Mouse (Mus musculus) neutrophil, adult 59 days (primary cell): ENCODE data around the gene Ubqlnl. TPM values are rescaled to one million over a fixed set of nuclear protein-coding genes. Genes with fewer than 3 reads are reported as not detected.

ENCODE experiments used
- total RNA-seq, 2 experiments: library from RNA; stranded (reverse); gene quantifications; 1 replicate in 1 of 2; 2 replicates in 1 of 2; pipeline ENCODE4 v1.2.4; 2023

Ubqlnl gene
- not detected for total RNA-seq

GRCm38 (mm10) chr7:104150456-104150855 lies at the start of gene Ubqlnl:
Gene Ubqlnl, minus strand, starts transcription at chr7:104150556.

GRCm38 (mm10) chr7:104195885-104196284 lies 45.5 kb upstream of the Ubqlnl start, which contains the start of gene Olfr649:
Gene Olfr649, minus strand, starts transcription at chr7:104195985.

GRCm38 (mm10) chr7:104183292-104183691 lies 32.9 kb upstream of the Ubqlnl start, which contains the start of gene Olfr648:
Gene Olfr648, minus strand, starts transcription at chr7:104183392.

GRCm38 (mm10) chr7:104143179-104143578 lies 7.2 kb downstream of the Ubqlnl start, which contains the start of gene Ubqln3:
Gene Ubqln3, minus strand, starts transcription at chr7:104143279.

GRCm38 (mm10) chr7:104137305-104137704 lies 13.1 kb downstream of the Ubqlnl start, which contains the start of gene Olfr643:
Gene Olfr643, minus strand, starts transcription at chr7:104137405.

GRCm38 (mm10) chr7:104129726-104130125 lies 20.6 kb downstream of the Ubqlnl start, which contains the start of gene Ubqln5:
Gene Ubqln5, minus strand, starts transcription at chr7:104129826.

GRCm38 (mm10) chr7:104104757-104104972 lies 45.7 kb downstream of the Ubqlnl start, which contains the start of gene Olfr646:
Gene Olfr646, plus strand, starts transcription at chr7:104104873.

Other genes with a start within 250 kb of the Ubqlnl start
- not detected for gene Olfr65, start 247.1 kb downstream of the Ubqlnl start, total RNA-seq
- gene Olfr631, start 221.7 kb downstream of the Ubqlnl start, total RNA-seq: not detected
- not detected for gene Olfr632, start 216.2 kb downstream of the Ubqlnl start, total RNA-seq
- not detected for gene Olfr633, start 206.1 kb downstream of the Ubqlnl start, total RNA-seq
- not detected for gene Olfr635, start 179.4 kb downstream of the Ubqlnl start, total RNA-seq
- not detected for gene Olfr638, start 151.8 kb downstream of the Ubqlnl start, total RNA-seq
- gene Olfr639, start 133.3 kb downstream of the Ubqlnl start, total RNA-seq: under 1 TPM in 1 of 2 experiments, not detected in 1; 0.13 TPM
- not detected for gene Olfr640, start 125.0 kb downstream of the Ubqlnl start, total RNA-seq
- gene Olfr641, start 115.1 kb downstream of the Ubqlnl start, total RNA-seq: not detected
- not detected for gene Olfr642, start 97.9 kb downstream of the Ubqlnl start, total RNA-seq
- gene 4930516K23Rik, start 89.1 kb downstream of the Ubqlnl start, total RNA-seq: not detected
- gene Olfr644, start 78.7 kb downstream of the Ubqlnl start, total RNA-seq: not detected
- gene Olfr645, start 65.1 kb downstream of the Ubqlnl start, total RNA-seq: not detected
- gene Olfr646, start 45.7 kb downstream of the Ubqlnl start, total RNA-seq: not detected
- not detected for gene Ubqln5, start 20.7 kb downstream of the Ubqlnl start, total RNA-seq
- gene Olfr643, start 13.2 kb downstream of the Ubqlnl start, total RNA-seq: not detected
- not detected for gene Ubqln3, start 7.3 kb downstream of the Ubqlnl start, total RNA-seq
- not detected for gene Olfm5, start 14.3 kb upstream of the Ubqlnl start, total RNA-seq
- gene Olfr648, start 32.8 kb upstream of the Ubqlnl start, total RNA-seq: not detected
- not detected for gene Olfr649, start 45.4 kb upstream of the Ubqlnl start, total RNA-seq
- gene Trim6, start 68.2 kb upstream of the Ubqlnl start, total RNA-seq: 1 to 10 TPM; 1.8 to 2.1 TPM
- gene Trim34a, start 93.9 kb upstream of the Ubqlnl start, total RNA-seq: 10 to 100 TPM; 14.4 to 18.2 TPM
- gene Trim5, start 137.5 kb upstream of the Ubqlnl start, total RNA-seq: 10 to 100 TPM; 13.1 to 13.3 TPM
- gene Trim12a, start 164.9 kb upstream of the Ubqlnl start, total RNA-seq: 10 to 100 TPM; 60.5 to 62.7 TPM
- gene Trim34b, start 178.9 kb upstream of the Ubqlnl start, total RNA-seq: 1 to 10 TPM; 1.5 to 1.6 TPM
- gene Trim12c, start 202.8 kb upstream of the Ubqlnl start, total RNA-seq: 10 to 100 TPM; 29.1 to 32.0 TPM
- 10 to 100 TPM; 55.8 to 60.5 TPM for gene Trim30b, start 219.3 kb upstream of the Ubqlnl start, total RNA-seq